Mouse (Mus musculus): ENCODE measurements at regions not wholly inside any gene's neighbourhood (a gene's known extent, or its start where the extent isn't known, plus 50 kb on each side); places are given as distances from the start of the nearest gene placed in this dataset.

DNA sequence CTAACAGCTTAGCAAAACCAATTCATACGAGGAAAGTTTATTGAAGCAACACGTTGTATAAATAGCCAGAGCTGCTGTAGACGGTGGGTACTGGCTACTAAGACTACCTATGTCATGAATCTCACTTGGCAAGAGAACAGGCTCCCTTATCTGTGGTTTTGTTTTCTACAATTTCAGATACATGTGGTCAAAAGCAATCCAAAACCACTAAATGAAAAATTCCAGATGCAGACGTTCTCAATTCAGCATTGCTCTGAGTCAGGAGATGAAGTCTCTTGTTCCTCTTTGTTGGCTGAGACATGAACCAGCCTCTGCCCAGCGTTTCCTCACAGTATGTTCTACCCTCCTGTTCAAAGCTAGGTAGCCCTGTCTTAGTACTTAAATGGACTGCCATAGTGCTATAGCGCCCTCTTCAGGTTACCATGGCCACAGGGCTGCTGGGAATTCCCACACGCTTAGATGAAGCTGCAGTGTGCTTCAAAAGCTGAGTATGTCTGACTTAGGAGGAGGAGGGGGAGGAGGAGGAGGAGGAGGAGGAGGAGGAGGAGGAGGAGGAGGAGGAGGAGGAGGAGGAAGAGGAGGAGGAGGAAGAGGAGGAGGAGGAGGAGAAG, 119.0 kb upstream of the Smyd2 start:
- Histone ChIP-seq H3K27me3 (replicated peaks) (no peaks in the 10 kb centered on the region), H3K4me2 (no peak overlapping the region), H3K4me1 (peaks cover 19% of the 10 kb centered on the region), H3K27ac (replicated peaks) (no peak overlapping the region), H3K9ac (no peak overlapping the region), H3K9me3 (no peaks in the 10 kb centered on the region), H3K36me3 (no peaks in the 10 kb centered on the region), H3K4me3 (no peak overlapping the region)
- no peak for ATAC-seq (ENCODE audit: extremely low read depth, insufficient number of reproducible peaks, low FRiP score, low TSS enrichment)
- WGBS: 58% methylated on average over 7 of the region's 7 CpGs

DNA sequence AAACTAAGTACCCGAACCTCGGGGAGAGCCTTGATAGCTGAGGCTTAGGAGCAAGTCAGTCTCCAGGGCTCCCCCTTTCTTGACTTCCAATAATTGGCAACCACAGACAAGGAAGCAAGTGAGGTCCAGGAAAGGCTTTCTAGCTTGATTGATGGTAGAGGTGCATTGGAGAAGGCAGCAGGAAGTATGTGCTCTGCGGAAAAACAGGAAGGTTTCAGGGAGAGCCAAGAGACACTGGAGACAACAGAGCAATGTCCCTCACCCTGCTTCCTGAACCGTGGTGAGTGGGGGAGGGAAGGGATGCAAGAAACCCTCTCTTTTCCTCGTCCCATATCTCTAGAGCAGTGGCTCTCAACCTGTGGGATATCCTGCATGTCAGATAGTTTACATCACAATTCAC, 115.9 kb upstream of the Smyd2 start:
- H3K36me3 ChIP-seq: no peaks in the 10 kb centered on the region
- no peaks in the 10 kb centered on the region for H3K9me3 ChIP-seq
- no peak overlapping the region for H3K4me2 ChIP-seq
- no peak overlapping the region for H3K9ac ChIP-seq
- WGBS: 15% methylated on average over 5 of the region's 5 CpGs
- ATAC-seq (ENCODE audit: extremely low read depth, insufficient number of reproducible peaks, low FRiP score, low TSS enrichment): no peak
- H3K27ac ChIP-seq (replicated peaks): no peak overlapping the region; the same call in 1 of the 2 replicates
- H3K4me3 ChIP-seq: no peak overlapping the region
- no peaks in the 10 kb centered on the region for H3K27me3 ChIP-seq (replicated peaks)
- peaks cover 21% of the 10 kb centered on the region for H3K4me1 ChIP-seq

DNA sequence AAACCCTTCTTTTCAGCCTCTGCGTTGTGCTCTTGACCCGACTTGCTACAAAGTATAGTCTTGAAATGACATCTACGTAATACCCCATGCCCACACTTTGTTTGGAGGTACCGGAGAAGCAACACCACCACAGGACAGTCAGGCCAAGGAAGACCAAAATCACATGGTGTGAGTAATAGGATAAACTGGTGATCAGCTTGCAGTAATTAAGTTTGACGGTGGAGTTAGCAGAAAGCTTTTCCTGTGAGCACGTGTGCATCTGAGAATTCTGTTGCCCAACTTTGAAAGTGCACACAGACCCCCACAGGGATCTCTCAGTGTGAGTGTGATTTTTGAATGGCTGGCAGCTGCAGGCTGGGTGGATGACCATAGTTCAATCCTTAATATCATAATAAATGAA, 114.6 kb upstream of the Smyd2 start:
- Histone ChIP-seq H3K9me3 (no peaks in the 10 kb centered on the region), H3K4me2 (no peak overlapping the region), H3K4me3 (no peak overlapping the region), H3K27me3 (replicated peaks) (no peaks in the 10 kb centered on the region), H3K4me1 (peaks cover 21% of the 10 kb centered on the region), H3K9ac (no peak overlapping the region), H3K36me3 (no peaks in the 10 kb centered on the region), H3K27ac (replicated peaks) (no peak overlapping the region)
- WGBS: 79% methylated on average over 6 of the region's 6 CpGs
- ATAC-seq (ENCODE audit: extremely low read depth, insufficient number of reproducible peaks, low FRiP score, low TSS enrichment): no peak

DNA sequence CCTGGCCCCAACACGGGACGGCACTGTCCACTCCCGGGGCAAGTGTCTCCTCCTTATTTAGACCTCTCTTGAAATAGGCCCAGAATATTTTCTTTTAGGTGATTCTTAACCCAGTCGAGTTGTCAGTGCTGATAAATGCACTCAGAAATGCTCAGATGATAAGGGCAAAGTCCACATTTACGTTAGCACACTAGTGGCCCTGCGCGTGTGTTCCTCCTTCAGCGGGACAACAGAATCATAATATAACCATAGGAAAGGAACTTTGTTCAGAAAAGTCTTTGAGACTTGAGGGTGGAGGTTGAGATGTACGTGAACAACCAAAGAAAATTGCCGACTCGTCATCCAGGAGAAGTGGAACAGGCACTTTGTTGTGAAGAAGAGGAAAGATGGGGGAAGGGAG, 113.8 kb upstream of the Smyd2 start:
- WGBS: 70% methylated on average over 11 of the region's 11 CpGs
- H3K4me1 ChIP-seq: peaks cover 21% of the 10 kb centered on the region
- H3K27me3 ChIP-seq (replicated peaks): no peaks in the 10 kb centered on the region
- H3K4me3 ChIP-seq: no peak overlapping the region
- H3K4me2 ChIP-seq: no peak overlapping the region
- no peaks in the 10 kb centered on the region for H3K36me3 ChIP-seq
- ATAC-seq (ENCODE audit: extremely low read depth, insufficient number of reproducible peaks, low FRiP score, low TSS enrichment): no peak
- no peak overlapping the region for H3K27ac ChIP-seq (replicated peaks)
- H3K9ac ChIP-seq: no peak overlapping the region
- H3K9me3 ChIP-seq: no peaks in the 10 kb centered on the region

DNA sequence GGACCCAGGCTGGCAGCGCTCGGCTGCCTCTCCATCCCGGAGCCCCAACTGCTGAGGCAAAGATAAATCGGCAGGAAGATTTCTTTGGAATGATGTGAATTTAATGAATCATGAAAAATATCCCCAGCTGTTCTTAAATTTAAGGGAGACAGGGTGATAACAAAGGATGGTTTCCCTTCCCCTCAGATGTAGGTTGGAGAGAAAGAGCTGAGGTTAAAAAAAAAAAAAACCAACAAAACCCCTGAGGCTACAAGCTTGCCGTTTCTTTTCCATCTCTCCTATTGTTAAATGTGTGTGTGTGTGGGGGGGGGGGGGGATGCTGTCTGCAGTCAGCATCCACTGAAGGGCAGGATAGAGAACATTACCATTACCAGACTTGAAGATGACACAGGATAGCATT, 111.9 kb upstream of the Smyd2 start:
- Histone ChIP-seq H3K4me3 (no peak overlapping the region), H3K4me2 (no peak overlapping the region), H3K9ac (no peak overlapping the region)

DNA sequence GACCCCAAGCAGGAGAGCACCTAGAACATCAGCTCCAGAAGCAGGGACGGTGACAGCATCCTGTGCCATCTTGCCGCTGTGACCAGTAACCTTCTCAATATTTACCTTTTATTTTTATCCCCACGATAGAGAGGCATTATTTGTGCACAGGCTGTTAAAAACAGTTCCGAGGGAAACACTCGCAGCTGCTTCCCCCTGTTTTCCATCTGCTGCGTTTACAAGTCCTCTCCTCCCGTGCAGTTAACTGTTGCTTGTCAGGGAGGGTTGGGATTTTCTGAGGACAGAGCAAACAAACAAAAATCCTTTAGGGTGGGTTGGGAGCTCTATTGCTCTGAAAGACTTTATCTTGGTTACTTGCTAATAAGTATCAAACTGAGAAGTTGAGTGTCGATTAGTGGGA, 105.4 kb upstream of the Smyd2 start:
- Histone ChIP-seq H3K9ac (no peak overlapping the region), H3K4me3 (no peak overlapping the region), H3K27me3 (replicated peaks) (no peaks in the 10 kb centered on the region), H3K36me3 (no peaks in the 10 kb centered on the region), H3K4me1 (peaks cover 5% of the 10 kb centered on the region; the same call in 1 of the 2 replicates), H3K4me2 (no peak overlapping the region), H3K27ac (replicated peaks) (no peak overlapping the region), H3K9me3 (no peaks in the 10 kb centered on the region)
- no peak for ATAC-seq (ENCODE audit: extremely low read depth, insufficient number of reproducible peaks, low FRiP score, low TSS enrichment)
- WGBS: 25% methylated on average over 8 of the region's 8 CpGs

More for the DNA sequence above, 111.9 kb upstream of the Smyd2 start:
- Histone ChIP-seq H3K4me1 (peaks cover 21% of the 10 kb centered on the region), H3K9me3 (no peaks in the 10 kb centered on the region), H3K27me3 (replicated peaks) (no peaks in the 10 kb centered on the region), H3K27ac (replicated peaks) (no peak overlapping the region), H3K36me3 (no peaks in the 10 kb centered on the region)
- WGBS: 50% methylated on average over 5 of the region's 5 CpGs
- no peak for ATAC-seq (ENCODE audit: extremely low read depth, insufficient number of reproducible peaks, low FRiP score, low TSS enrichment)

DNA sequence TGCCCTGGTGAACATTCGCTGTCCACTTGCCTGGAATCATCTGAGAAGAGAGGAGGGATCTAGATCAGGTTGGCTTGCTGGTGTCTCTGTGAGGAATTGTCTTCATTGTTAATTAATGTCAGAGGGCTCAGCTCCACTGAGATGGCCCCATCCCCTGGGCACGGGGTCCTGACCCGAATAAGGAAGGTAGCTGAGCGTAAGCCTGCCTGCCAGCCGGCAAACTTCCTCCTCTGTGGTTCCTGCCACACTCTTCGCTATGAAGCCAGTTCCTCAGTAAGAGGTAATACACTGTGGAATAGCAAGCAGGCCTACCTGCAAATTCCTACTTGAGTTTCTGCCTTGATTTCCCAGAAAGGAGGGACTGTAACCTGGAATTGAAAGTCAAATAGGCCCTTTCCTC, 87.3 kb upstream of the Smyd2 start:
- no peak overlapping the region for H3K4me2 ChIP-seq
- no peak for ATAC-seq (ENCODE audit: extremely low read depth, insufficient number of reproducible peaks, low FRiP score, low TSS enrichment)
- H3K27ac ChIP-seq (replicated peaks): no peak overlapping the region
- H3K9me3 ChIP-seq: no peaks in the 10 kb centered on the region
- H3K4me3 ChIP-seq: no peak overlapping the region
- no peaks in the 10 kb centered on the region for H3K36me3 ChIP-seq
- 86% methylated on average over 6 of the region's 6 CpGs for WGBS
- H3K27me3 ChIP-seq (replicated peaks): no peaks in the 10 kb centered on the region
- H3K9ac ChIP-seq: no peak overlapping the region
- peaks cover 14% of the 10 kb centered on the region for H3K4me1 ChIP-seq

DNA sequence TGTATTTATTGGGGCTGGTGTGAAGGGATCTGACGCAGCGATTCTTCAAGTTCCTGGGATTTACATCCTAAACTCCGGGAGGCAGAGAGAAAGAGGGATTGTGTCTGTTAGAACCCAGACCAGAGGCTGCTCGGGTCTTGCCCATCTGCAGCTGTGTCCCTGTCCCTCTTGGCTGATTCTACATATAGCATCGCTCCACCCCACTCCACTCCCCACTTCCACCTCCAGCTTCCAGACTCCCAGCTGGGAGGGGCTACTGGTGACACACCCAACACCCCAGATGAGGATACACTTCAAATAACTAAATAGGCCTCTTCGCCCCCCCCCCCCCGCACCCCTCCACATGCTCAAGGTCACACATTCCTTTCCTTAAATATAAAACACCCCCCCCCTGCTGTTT, 85.1 kb upstream of the Smyd2 start:
- Histone ChIP-seq H3K9me3 (no peaks in the 10 kb centered on the region), H3K9ac (0 out of 2 replicates have a peak overlapping the region, but pooled peaks have one; percentile 11), H3K4me2 (0 out of 2 replicates have a peak overlapping the region, but pooled peaks have one; percentile 7), H3K4me3 (no peak overlapping the region), H3K27me3 (replicated peaks) (no peaks in the 10 kb centered on the region), H3K27ac (replicated peaks) (no peak overlapping the region), H3K36me3 (no peaks in the 10 kb centered on the region), H3K4me1 (peaks cover 14% of the 10 kb centered on the region)
- no peak for ATAC-seq (ENCODE audit: extremely low read depth, insufficient number of reproducible peaks, low FRiP score, low TSS enrichment)
- 38% methylated on average over 7 of the region's 7 CpGs for WGBS

DNA sequence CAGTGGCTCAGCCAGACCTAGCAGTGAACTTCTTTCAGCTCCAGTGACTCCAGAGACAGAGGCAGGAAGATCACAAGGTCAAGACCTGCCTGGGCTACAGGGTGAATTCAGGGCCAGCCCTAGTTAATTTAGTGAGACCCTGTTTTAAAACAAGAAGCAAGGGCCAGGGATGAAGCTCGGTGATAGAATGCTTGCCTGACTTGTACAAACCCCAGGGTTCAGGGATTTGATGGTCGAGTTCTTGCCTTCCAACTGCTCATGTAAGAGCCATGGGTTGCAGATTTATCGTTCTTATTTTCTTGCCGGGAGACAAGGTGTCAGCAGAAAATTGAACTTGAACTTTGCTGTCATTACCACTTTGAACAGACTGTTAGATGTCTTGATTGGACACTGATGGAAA, 78.9 kb upstream of the Smyd2 start:
- Histone ChIP-seq H3K4me1 (no peaks in the 10 kb centered on the region), H3K36me3 (no peaks in the 10 kb centered on the region), H3K4me2 (no peak overlapping the region), H3K9me3 (no peaks in the 10 kb centered on the region), H3K27ac (replicated peaks) (no peak overlapping the region), H3K27me3 (replicated peaks) (no peaks in the 10 kb centered on the region), H3K4me3 (no peak overlapping the region), H3K9ac (no peak overlapping the region)
- 76% methylated on average over 4 of the region's 4 CpGs for WGBS
- no peak for ATAC-seq (ENCODE audit: extremely low read depth, insufficient number of reproducible peaks, low FRiP score, low TSS enrichment)

DNA sequence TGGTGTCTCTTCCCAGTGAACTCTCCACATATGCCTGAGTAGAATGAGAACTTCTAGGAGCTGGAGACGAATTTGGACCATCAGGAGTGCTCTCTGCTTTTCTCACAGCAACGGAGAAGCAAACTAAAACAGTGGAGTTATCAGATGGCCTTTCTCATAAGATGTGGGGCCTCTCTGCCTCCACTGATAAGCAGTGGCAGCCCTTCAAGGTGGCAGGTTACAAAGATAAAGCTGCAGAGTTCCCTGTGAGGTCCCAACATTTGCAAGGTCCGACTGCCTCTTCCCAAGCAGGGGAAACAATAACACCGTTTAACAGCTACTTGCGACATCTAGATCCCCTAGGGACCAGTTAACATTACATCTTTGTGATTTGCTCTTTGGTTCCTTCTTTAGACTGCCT, 71.5 kb upstream of the Smyd2 start:
- Histone ChIP-seq H3K9ac (no peak overlapping the region), H3K4me1 (peaks cover 22% of the 10 kb centered on the region), H3K36me3 (no peaks in the 10 kb centered on the region), H3K4me2 (0 out of 2 replicates have a peak overlapping the region, but pooled peaks have one; percentile 10), H3K9me3 (no peaks in the 10 kb centered on the region), H3K27ac (replicated peaks) (no peak overlapping the region), H3K4me3 (no peak overlapping the region), H3K27me3 (replicated peaks) (0 out of 2 replicates have a peak, but pooled peaks cover 2% of the 10 kb centered on the region)
- ATAC-seq (ENCODE audit: extremely low read depth, insufficient number of reproducible peaks, low FRiP score, low TSS enrichment): no peak
- WGBS: 8% methylated on average over 5 of the region's 5 CpGs

DNA sequence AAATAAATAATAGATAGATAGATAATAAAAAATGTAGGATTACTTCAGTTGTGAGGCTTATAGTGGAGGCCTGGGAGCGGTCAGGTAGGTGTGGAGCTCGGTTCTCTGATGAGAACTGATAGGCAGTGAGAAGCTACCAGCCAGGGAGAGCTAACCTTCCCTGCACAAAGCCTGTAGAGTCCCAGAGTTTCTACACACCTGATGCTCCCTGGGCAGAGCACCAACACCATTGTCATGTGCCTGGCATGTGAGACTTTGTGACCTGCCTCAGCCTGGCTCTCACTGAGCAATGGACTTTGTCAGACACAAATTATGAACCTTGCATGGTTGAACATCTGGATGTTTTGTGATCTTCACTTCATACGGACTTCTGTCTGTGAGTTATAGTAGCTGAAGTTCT, 71.1 kb upstream of the Smyd2 start:
- 72% methylated on average over 3 of the region's 3 CpGs for WGBS
- Histone ChIP-seq H3K27ac (replicated peaks) (no peak overlapping the region), H3K9ac (no peak overlapping the region), H3K4me3 (no peak overlapping the region), H3K4me2 (no peak overlapping the region), H3K27me3 (replicated peaks) (0 out of 2 replicates have a peak, but pooled peaks cover 4% of the 10 kb centered on the region), H3K36me3 (no peaks in the 10 kb centered on the region), H3K4me1 (peaks cover 22% of the 10 kb centered on the region), H3K9me3 (no peaks in the 10 kb centered on the region)
- 0 out of 2 replicates have a peak, but pooled peaks have one; percentile 42 for ATAC-seq (ENCODE audit: extremely low read depth, insufficient number of reproducible peaks, low FRiP score, low TSS enrichment)

DNA sequence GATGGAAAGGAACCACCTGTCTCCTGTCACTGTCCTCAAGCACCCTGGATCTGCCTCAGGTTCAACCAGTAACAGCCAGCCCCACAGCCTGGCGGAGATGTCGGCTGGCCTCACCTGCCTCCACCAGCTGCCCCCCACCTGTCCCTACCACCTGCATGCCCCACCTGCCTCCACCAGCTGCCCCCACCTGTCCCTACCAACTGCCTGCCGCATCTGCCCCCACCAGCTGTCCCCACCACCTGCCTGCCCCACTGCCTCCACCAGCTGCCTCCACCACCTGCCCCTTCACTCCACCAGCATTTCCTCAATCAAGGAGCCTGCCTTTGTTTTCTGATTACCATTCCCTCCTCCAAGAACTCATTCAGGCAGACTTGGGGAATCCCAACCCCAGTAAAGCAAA, 68.9 kb upstream of the Smyd2 start:
- H3K36me3 ChIP-seq: no peaks in the 10 kb centered on the region
- 0 out of 2 replicates have a peak, but pooled peaks cover 4% of the 10 kb centered on the region for H3K27me3 ChIP-seq (replicated peaks)
- H3K4me2 ChIP-seq: no peak overlapping the region
- H3K9ac ChIP-seq: no peak overlapping the region
- H3K27ac ChIP-seq (replicated peaks): no peak overlapping the region
- H3K9me3 ChIP-seq: no peaks in the 10 kb centered on the region
- H3K4me3 ChIP-seq: no peak overlapping the region
- H3K4me1 ChIP-seq: peaks cover 22% of the 10 kb centered on the region
- no peak for ATAC-seq (ENCODE audit: extremely low read depth, insufficient number of reproducible peaks, low FRiP score, low TSS enrichment)
- 92% methylated on average over 3 of the region's 3 CpGs for WGBS

Data from heart, embryonic 13.5 days (tissue).